Mouse (Mus musculus): ENCODE measurements at regions not wholly inside any gene's neighbourhood (a gene's known extent, or its start where the extent isn't known, plus 50 kb on each side); places are given as distances from the start of the nearest gene placed in this dataset.

- no peak for TF ChIP-seq POLR2A (IDR thresholded peaks at IDR 0.05; ENCODE audit: low read depth, low read length)
- TF ChIP-seq CTCF (IDR thresholded peaks at IDR 0.05; ENCODE audit: borderline replicate concordance, insufficient read depth, low read length) = no peak
These were observed 107.2 kb upstream of the Fat1 start for GRCm38 (mm10) chr8:44828026-44828425.
